Mouse (Mus musculus) activated CD4-positive, CD25-positive, alpha-beta regulatory T cell, adult 4 months (primary cell): Measurements from ENCODE around the gene Dapp1. TPM values are rescaled to one million over a fixed set of nuclear protein-coding genes. Genes with fewer than 3 reads are reported as not detected.

Experiments
- ATAC-seq: one replicate; pipeline ENCODE4 v1.8.0; 2017
- polyA plus RNA-seq, 2 experiments: library from polyadenylated mRNA; unstranded; fragments of 100-300 nt; shearing (Covaris generic); gene quantifications; one replicate each; pipeline ENCODE4 v1.2.1; 2017

The Dapp1 gene
- polyA plus RNA-seq, result 10 to 100 TPM; 58.7 to 78.7 TPM

DNA sequence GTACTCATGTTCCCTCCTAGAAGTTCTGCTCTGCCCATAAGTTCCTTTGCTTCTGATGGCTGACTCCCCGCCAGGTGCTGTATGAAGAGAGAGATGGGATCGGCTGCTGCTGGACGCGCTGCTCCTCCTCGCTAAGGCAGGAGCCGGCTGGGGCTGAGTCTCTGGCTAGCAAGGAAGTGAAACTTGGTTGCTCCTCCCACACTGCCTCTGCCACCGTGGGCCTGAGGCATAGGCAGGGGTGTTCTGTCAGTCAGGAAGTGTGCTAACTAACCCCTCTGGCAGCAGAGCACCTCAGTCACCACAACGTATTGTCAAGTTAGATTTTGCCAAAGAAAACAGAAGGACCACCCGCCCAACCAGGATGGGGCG lies at the start of gene Dapp1:
Gene Dapp1 (minus strand): TSS at position 164 of the 369 bp plus-strand sequence.
- peak; percentile 91 for ATAC-seq

DNA sequence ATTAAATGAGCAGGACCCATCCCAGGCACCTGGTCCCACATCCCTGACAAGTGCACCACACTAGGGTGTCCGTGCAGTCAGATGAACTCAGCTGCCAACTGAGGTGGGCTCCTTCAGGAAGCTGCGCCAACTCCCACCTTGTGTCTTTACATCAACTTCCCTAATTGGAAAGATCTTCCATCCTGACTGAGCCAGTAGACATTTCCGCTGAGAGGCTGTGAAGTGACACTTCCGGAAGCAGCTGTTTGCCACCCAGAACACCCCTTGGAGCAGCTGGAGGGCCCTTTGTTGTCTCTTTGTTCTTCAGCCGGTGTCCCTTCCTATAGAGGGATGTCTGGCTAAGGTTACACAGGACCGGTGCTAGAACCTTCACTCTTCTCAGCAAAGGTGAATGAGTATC lies 49.2 kb upstream of the Dapp1 start:
- ATAC-seq, result no peak

DNA sequence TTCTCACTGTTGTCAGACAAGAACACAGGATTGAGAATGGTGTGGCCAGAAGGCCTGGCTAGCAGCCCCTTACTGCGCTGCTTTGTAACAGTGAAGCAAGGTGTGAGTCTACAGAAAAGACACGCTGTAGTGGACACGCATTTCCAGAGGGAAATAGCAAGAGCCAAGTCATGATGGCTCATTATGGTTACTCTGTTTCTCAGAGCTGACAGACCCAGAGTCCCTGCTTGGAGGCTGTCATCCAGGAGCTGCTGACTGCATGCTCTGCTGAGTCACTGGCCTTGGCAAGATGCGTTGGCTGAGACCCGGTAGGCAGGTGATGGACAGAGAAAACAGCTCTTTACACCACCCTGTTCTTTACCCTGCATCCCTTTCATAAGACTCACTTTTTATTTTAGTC lies 48.0 kb upstream of the Dapp1 start:
- ATAC-seq, result no peak

DNA sequence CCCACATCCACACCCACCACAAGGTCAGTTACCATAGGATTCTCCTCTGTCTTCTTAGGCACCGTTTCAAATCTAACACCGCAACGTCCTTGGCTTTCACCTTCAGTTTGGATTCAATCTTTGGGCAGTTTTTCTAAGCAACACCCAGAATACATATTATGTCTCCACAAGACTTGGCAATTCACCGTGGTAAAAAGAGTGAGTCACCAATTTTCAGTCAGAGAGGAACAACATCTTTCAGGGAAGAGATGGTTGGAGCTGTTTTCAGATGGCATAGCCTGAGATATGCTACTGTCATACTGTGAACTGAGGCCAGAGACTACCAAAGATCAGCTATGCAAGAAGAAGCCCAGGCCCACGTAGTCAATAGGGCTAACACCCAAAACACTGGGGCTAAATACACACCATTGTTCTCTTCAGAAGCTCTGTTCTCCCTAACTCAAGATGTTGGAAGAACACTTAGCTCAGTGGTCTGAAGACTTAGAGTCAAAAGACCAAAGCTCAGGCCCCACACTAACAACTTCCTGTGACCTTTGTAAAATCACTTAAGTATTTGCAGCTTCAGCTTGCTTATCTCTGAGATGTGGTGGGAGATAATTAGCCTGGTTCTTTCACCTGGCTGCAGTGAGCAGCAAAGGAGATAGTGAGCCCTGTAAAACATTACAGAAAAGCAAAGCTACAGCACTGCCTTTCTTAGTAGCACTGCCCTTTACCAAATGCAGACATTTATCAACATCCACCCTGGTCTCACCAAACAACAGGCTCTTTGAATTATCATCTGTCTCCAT lies 46.4 kb upstream of the Dapp1 start:
- ATAC-seq, result peak; percentile 52

DNA sequence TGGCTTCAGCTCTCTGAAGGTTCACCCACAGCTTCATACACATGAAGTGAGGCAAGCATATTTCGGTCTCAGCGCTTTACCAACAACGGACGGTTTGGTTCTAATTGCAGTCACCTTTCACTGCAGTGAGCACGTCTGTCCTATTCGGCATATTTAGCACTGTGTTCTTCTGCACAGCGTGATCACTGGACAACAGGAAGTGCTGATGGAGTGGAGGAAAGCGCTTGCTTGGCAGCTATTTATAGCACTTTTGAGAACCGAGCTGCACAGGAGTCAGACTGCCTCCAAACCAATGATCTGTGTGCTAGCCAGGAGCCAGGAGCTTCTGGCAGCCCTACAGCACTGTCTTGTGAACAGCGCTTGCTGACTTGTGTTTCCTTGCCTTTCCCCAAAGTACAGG lies 44.9 kb upstream of the Dapp1 start:
- no peak for ATAC-seq

DNA sequence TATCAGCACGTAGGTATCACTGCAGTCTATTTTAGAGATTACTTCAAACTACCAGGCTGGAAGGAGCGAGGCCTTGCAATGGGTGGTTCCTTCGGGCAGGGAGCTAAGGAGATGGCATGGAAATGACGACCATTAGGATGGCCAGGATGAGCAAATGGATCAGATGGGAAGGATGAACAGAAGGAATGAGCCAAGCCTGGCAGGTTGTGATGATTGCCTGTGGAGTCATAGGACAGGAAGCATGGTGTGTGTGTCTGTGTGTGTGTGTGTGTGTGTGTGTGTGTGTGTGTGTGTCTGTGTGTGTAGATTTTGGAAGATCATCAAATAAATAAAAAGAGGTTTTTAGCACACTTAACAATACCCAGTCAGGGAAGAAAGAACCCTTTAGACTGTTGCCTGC lies 41.3 kb upstream of the Dapp1 start:
- ATAC-seq, result no peak

DNA sequence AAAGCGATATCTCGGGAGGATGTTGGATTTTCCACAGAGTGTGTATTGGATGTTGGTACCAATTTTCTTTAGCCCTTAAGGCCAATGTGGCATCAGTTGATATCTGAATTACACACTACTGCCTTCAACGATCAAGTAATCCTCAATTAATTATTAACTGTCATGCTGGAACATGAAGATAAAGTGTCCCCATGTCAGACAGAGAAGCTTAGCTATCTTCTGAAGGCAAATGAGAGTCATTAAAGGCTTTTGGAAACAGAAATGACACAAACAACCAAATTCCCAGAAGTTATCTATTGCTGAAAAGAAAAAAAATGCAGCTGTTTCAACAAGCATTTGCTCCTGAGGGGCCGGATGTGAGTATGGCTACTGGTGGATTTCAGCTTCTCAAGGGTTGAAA lies 40.7 kb upstream of the Dapp1 start:
- no peak for ATAC-seq

DNA sequence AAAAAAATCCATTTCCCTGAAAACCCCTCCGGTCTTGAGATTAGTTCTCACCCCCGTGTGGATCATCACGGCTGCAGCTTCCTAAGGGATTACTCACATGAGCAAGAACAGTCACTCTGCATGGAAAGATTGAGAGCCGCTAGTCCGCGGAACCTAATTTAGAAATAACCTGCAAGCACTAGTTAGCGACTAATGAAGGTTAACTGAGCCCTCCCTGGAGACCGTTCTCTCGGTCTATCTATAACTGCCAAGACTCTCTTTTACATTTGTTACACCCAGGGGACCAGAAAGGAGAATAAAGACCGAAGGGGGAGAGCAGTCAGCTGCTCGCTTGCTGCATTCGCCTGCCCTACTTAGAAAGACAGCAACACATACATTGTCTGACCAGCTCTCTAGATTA lies 35.5 kb upstream of the Dapp1 start:
- ATAC-seq, result no peak

DNA sequence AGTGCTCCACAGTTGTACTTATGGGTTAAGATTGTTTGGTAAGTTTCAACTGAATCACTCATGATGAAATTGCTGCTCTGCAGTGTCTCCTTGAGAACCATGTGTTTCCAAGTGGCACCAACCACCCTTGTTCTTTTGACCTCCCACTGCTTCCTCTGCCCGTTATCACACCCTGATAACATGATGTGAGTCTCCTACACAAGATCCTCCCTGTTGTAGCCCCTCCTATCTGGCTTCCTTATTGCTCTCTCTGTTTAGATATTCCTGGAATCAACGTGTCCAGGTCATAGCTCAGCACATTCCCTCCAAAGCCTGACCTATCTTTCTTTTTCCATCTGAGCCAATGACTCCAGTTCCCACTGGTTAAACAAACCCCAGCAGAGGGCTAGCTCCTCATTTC lies 33.4 kb upstream of the Dapp1 start:
- no peak for ATAC-seq

DNA sequence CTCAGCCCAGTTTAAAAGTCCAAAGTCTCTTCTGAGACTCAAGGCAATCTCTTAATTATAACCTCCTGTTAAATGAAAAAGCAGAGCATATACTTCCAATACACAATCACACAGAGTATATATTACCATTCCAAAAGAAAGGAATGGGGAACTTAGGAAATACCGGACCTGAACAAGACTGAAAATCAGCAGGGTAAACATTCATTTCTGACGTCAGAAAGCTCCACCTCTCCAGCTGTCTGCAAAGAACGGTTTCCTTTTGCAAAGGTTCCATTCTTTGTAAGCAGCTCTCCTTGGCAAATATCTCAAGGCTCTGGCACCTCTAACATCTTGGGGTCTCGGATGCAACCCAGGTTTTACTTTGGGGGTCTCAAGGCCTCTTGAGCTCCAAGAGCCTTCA lies 31.0 kb upstream of the Dapp1 start:
- ATAC-seq, result no peak

DNA sequence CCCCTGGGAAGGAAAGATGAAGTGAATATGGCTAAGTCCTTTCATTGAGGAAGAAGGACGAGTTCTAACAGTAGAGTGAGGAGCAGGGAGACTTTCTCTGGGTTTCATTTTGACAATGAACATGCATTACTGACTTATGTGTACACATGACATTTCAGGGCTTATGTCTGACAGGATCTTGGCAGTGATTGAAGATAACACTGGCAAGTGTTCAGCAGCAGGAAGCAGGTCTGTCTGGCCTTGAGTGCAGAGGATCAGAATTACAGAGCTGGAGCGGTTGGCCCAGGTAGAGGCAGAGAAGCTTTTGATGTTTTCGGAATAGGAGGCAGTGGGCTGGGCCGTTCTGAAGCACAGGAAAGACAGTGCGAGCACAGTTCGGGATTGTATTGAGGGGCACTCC lies 26.8 kb upstream of the Dapp1 start:
- peak; percentile 78 for ATAC-seq

DNA sequence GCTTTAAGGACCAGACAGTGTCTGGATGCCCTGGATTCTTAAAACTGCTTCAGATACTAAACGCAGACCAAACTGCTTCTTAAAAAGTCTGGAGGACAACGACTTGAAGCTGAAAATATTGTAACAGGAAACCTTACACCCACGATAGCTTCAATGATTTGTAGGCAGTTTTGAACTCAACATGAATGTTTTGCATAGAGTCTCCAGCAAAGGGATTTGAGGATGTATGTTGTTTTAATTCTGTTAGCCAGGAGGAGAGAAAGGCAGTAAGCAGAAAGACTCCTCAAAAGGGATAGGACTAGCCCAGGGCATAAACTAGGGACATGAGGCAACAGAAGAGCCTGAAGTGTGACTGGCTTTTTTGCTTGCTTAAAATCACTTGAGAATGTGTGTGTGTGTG lies 25.6 kb upstream of the Dapp1 start:
- no peak for ATAC-seq

DNA sequence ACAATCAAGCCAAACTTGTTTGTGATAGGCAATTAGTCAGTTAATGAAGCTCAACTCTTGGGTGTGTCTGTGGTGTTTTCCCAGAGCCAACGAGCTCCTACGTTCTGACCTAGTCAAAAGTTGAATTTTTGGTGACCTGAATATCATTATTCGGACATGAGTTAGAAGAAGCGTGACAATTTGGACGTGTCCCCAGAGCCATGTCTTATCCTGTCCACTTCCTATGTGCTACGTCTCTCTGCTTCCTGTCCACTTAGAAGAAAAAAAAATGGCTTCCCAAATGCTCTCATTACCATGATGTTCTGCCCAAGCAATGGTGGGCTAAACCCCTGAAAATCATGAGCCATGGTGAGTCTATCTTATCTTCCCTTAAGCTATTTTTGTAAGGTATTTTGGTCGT lies 21.9 kb upstream of the Dapp1 start:
- ATAC-seq, result no peak

DNA sequence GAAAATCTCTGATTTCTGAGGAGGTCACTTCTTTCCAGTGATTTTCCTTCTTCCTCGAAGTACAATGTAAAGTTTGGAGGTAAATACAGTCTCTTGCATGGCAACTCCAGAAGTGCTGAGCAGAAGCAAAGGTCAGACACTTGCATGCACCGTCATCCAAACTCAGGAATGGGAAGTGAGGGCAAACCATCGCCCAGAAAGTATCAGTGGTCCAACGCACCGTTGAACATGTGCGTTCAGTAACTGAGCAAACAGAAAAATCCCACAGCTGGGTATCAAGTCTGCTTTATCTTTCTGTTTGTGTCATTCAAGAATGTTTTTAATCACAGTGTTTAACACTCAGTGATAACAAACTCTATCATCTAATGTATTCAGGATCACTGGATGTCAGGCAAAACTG lies 21.2 kb upstream of the Dapp1 start:
- no peak for ATAC-seq

DNA sequence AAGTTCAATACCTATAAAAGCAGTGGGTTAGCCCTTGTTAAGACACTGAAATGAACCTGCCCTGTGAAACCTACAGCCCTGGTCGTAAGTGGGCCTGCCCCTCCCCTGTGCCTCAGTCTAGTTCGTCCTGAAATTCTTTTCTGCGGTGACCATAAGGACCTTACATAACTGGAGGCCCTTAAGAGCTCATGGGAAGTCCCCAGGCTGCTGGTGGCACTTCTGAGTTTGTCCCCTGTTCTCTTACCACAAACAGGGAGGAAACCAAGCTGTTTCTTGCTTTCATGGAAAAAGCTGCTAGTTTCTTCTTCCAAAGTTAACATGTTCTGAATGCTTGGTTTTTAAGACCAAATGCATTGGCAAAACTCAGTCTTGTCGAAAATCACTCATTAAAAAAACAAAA lies 20.5 kb upstream of the Dapp1 start:
- ATAC-seq, result peak; percentile 48

DNA sequence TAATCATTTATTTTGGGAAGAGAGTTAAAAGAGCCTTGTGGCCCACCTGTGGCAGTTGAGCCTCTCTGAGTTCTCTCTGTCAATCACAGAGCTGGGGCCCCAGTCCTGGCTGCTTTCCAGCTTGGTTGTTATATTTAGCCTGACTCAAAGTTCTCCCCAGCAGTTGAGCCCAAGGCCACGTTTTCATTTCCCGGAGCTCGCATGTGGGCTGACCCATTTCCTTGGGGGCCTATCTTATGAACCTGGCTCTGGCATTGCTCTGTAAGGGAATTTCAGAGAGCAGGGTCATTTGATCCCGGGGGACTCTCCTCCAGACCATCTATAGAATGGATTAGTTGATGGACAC lies 19.4 kb upstream of the Dapp1 start:
- no peak for ATAC-seq

DNA sequence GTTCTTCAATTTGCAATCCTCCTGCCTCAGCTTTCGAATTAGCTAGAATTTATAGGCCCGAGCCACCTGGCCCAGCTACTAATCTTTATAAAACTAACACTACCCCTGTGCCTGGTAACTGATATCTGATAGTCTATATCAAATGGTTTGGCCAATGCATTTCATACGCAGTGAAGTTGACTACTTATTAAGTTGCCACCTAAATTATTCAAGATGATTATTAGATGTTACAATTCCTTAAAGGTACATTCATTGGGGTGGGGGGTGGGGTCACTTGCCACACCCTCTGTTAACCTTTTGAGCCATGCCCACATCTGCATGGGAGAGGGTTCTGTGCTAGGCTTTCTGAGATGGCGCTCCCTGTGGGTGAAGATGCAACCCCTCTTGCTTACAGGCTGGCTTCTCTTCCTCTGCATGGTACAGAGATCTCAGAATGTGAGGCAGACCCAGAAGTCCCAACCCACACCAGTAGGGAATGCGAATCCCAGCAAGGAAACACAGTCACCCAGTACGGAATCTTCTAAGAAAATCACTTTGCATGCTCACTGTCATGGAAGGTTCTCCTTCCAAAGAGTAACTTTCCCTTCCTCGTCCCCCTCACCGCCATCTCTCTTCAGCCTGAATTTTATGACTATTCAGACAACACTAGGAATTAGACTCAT lies 18.8 kb upstream of the Dapp1 start:
- no peak for ATAC-seq

DNA sequence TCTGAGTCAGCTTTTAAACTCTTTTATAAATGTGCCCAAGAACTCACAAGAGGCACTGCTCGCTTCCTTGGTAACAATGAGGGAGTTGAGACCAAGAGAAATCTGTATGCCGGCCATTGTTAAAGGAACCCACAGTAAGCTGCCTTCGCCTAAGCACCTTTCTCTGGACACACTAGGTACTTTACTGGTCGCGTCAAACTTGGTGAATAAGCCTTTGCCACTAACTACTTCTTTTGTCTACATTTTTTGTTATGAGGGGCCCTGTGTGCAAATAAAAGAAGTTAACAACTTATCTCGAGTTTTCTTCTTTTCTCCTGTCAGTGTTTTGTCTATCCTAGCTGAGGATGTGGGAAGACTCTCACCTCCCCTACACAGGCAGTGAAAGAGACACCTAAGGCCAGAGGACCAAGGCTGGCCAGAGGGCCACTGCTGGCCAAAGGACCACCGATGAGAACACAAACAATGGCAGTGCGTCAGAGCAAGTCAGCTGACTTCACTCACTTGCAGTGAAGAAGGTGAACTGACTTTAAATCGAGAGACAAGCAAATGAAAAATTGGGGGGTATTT lies 18.0 kb upstream of the Dapp1 start:
- ATAC-seq, result no peak

DNA sequence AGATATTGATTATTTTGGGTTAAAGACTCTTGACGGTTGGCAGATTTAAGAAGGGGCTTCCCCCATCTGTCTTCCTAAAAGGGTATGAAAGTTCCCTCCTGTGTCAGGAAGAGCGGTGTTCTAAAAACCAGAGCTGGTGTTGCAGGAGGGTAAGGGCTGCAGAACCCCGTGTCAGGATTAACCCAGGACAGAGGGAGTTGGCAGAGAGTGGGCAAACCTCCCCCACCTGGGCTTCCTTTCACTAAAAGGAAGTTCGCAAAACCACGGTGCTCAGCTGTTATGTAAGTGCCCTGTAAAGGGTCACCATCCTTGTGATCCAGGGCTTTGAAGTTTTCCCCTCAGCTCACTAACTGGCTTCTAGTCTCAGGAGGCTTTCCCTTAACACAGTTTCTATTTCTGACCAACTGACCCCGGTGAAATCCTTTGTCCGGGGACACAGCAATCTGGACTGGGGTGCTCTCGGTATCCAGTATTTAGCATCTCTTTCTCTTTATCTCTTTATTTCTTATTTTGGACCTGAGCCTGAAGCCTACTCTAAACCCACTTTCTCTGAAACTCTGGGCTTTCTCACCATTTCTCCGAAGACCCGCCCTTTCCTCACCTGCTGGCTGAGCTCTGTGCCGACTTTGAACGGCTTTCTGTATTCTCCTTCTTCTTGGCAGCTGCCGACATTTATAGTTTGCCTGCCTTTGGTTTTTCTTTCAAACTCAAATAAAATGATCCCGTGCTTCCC lies 17.3 kb upstream of the Dapp1 start:
- peak; percentile 67 for ATAC-seq

DNA sequence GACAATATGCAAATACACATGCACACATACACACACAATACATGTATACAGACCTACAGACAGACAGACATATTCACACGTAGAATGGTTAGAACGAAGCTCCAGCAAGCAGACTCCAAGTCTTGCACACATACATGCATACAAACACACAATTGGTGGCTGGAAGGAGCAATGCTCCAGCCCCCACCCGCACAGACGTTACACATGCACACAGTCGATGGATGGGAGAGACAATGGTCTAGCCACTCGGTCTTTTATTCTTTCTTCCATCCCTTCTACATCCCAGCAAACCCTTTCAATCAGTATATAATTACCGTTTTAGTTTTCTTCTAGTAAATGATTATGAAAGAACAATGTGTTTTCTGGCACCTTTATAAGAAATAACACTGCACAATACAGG lies 14.1 kb upstream of the Dapp1 start:
- ATAC-seq, result no peak

DNA sequence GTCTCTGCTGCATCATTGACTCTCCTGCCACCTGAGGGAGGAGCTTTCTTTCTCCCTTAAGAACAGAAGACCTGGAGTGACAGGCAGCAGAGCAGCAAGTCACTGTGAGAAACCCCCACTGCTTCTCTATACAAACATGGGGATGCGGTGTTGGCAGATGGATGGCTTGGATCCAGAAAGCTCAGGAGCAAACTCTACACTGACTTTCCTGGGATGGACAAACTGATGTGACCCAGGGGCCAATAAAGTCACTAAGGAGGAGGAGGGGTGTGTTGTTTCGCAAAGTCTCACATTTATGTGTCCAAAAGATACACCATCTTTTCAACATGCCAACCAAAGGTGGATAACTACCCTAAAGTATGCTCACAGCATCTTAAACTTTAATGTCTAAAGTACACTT lies 12.9 kb upstream of the Dapp1 start:
- ATAC-seq, result no peak

DNA sequence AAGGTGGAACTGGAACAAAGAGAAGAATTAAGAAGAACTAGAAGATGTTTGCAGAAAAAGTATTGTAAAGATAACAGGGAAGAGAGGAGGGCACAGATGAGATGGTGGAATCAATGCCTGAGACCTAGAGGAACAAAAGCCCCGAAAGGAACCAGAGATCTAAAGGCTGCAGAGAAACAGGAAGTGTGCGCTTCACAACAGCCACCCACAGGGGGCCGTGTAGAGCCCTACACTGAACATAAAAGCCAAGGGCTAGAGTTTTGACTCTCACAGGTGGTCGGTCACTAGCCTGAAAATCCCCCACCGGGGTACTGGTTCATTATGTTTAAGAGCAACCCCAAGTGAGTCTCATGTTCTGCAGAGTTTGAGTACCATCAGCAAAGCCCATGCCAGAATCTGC lies 11.0 kb upstream of the Dapp1 start:
- ATAC-seq, result peak; percentile 62

DNA sequence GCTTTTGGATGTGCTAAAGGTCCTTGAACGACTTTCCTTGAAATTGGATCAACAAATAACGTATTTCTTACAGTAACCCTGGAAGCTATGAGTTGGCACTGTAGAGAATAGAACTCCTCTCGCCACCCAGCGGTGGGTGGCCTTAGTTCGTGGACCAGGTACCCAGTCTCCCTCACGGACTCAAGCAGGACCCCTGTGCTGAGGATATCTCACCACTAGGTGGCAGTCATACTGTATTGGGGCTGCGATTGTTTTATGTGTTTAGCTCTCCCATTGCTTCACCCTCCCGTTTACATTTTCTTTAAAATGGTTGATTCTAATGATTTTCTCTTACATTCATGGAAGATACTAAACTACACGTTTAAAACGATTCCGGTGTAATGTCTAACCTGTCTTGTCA lies 9.8 kb upstream of the Dapp1 start:
- ATAC-seq, result peak; percentile 99

DNA sequence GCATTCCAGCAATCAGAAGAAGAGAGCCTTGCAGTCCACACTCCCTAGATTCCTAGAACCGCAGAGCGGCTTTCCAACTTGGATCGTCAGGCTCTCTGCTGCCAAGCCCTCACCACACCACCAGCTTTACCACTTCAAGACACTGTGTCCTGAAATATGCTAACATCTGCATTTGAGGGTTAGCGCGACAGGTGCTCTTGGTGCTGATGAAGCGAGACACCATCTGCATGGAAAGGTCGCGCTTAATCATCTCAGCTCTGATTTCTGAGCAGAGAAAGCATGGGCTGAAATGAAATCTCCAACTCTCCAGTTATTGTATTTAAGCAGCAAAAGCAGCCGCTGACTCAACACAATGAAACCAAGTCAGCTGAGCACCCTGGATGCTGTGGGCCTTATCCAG lies 8.1 kb upstream of the Dapp1 start:
- no peak for ATAC-seq
